Mouse (Mus musculus) stomach, postnatal 0 days (tissue): ENCODE data around the gene Bach2.

ENCODE experiments used
- CTCF ChIP-seq: IDR thresholded peaks from 2 replicates; pipeline ENCODE4 v1.5.1; 2016; ENCODE audit warnings: antibody characterized with exemption, low read depth, mild to moderate bottlenecking, moderate library complexity
- EP300 ChIP-seq: optimal IDR thresholded peaks from 2 replicates; pipeline ENCODE3; 2016; ENCODE audit warnings: antibody characterized with exemption

DNA sequence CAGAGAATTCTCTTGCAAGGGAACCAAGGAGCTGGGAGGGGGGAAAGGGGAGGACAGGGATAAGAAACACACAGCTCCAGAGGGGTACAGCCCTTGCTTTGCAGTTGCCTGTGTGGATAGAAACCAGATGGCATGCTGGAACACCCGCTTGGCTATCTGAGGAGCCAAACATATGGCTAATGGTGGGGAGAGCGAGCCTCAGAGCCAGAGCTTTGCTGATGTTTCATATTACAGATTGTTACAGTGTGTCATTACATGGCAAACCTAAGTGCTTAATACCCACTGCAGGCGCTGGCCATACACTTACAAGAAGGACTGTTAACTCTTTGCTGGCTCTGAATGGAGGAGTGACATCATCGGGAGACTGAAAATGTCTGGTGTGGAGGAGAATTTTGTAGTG lies 64.5 kb downstream of the Bach2 start:
- TF ChIP-seq CTCF, result no peak
- TF ChIP-seq EP300, result no peak
